Mouse (Mus musculus): ENCODE measurements at regions not wholly inside any gene's neighbourhood (a gene's known extent, or its start where the extent isn't known, plus 50 kb on each side); places are given as distances from the start of the nearest gene placed in this dataset.

DNA sequence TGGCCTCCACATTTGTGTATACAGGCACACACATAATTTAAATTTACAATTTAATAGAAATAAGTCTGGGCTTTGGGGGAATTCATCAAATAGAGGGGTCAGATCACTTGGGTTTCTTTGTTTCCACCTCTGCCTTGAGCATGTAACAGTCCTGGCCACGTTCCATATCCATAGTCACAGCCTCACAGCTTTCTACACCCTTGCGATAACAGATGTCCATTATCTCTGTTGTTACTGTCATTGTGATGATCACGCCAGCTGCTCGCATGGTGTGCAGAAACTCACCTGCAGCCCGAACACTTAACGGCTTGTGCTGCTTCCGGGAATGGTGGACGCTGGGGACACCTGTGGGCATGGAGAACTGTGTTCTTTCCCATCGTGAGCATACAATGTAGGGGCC lies 163.4 kb downstream of the Cdh26 start:
- no peak overlapping the region for H3K4me3 ChIP-seq (ENCODE audit: low read depth, low read length)
- no peak overlapping the region for H3K9ac ChIP-seq (replicated peaks; ENCODE audit: low read depth)
- no peak for DNase-seq (ENCODE audit: low spot score)
- H3K36me3 ChIP-seq (ENCODE audit: insufficient read depth, low read length) = no peaks in the 10 kb centered on the region
- H3K4me1 ChIP-seq (ENCODE audit: insufficient read depth, low read depth, low read length) = no peaks in the 10 kb centered on the region
- H3K27me3 ChIP-seq (replicated peaks; ENCODE audit: insufficient read depth, low read length) = 0 out of 2 replicates have a peak, but pooled peaks cover 5% of the 10 kb centered on the region
- TF ChIP-seq EP300 (IDR thresholded peaks at IDR 0.05) (no peak), CTCF (IDR thresholded peaks at IDR 0.05) (no peak)
- no peak overlapping the region for H3K27ac ChIP-seq (ENCODE audit: low read length)
- H3K9me3 ChIP-seq (ENCODE audit: low read length) = no peaks in the 10 kb centered on the region
- WGBS = 64% methylated on average over 9 of the region's 9 CpGs
- no peak for ATAC-seq
- no peak overlapping the region for H3K4me2 ChIP-seq (replicated peaks; ENCODE audit: low read depth, low read length)

DNA sequence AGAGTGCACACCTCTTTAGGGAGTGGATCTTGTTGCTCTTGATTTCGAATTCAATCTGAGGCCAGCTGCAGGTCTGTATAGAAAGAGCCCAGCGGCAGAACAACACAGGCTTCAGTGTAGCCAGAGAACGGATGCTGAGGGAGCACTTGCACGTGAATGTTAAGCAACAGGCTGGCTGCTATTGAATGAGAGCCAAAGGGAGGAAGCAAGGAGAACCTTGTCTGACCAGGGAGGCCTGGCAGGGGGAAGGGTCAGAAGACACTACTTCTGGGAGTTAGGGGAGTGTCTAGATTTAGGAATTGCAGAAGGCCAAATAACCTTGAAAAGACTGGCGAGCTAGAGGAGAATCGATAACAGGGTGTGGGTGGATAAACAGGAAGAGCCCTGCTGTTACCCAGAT lies 163.8 kb downstream of the Cdh26 start:
- TF ChIP-seq CTCF (IDR thresholded peaks at IDR 0.05) = no peak
- no peak for TF ChIP-seq EP300 (IDR thresholded peaks at IDR 0.05)
- 26% methylated on average over 6 of the region's 6 CpGs for WGBS
- Histone ChIP-seq H3K27ac (ENCODE audit: low read length) (no peak overlapping the region), H3K4me1 (ENCODE audit: insufficient read depth, low read depth, low read length) (no peaks in the 10 kb centered on the region), H3K4me3 (ENCODE audit: low read depth, low read length) (no peak overlapping the region), H3K9me3 (ENCODE audit: low read length) (no peaks in the 10 kb centered on the region), H3K9ac (replicated peaks; ENCODE audit: low read depth) (no peak overlapping the region), H3K27me3 (replicated peaks; ENCODE audit: insufficient read depth, low read length) (0 out of 2 replicates have a peak, but pooled peaks cover 5% of the 10 kb centered on the region), H3K4me2 (replicated peaks; ENCODE audit: low read depth, low read length) (no peak overlapping the region), H3K36me3 (ENCODE audit: insufficient read depth, low read length) (no peaks in the 10 kb centered on the region)
- DNase-seq (ENCODE audit: low spot score) = no peak
- no peak for ATAC-seq

DNA sequence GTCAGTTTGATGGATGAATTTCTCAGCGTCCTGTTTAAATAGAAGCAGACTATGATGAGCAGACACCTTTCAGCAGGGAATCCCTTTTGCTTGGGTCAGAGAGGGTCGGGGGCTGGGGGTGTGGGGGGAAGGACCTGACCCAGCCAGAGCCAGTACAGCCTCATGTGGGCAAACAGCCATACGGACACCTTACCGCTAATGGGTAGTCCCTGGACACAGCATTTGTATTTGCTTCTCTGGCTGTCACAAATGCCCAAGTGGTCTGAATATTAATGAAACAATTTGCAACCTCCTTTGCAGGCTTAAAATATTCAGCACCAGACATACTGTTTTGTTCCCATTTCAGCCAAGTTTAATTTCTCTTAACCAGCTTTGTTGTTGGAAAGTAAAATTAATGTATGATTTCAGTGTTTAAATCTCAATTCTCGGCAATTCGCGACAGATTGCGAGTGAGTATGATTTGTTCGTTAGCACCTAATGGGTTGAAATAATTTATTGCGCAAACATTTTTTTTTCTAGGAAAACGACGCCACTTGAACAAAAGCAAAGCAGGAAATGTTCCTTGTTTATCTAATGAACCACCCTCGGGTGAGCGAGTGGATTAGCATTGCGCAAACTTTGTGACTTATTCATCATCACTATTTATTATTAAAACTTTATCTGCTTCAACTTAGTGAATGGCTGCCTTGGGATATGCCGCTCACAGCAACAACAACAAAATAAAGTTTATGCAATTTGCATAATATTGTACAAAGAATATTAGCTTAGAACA lies 166.2 kb downstream of the Cdh26 start:
- Histone ChIP-seq H3K4me3 (ENCODE audit: low read depth, low read length) (no peak overlapping the region), H3K27me3 (replicated peaks; ENCODE audit: insufficient read depth, low read length) (0 out of 2 replicates have a peak, but pooled peaks cover 5% of the 10 kb centered on the region), H3K9me3 (ENCODE audit: low read length) (no peaks in the 10 kb centered on the region), H3K4me2 (replicated peaks; ENCODE audit: low read depth, low read length) (no peak overlapping the region), H3K9ac (replicated peaks; ENCODE audit: low read depth) (no peak overlapping the region), H3K4me1 (ENCODE audit: insufficient read depth, low read depth, low read length) (no peaks in the 10 kb centered on the region), H3K27ac (ENCODE audit: low read length) (no peak overlapping the region), H3K36me3 (ENCODE audit: insufficient read depth, low read length) (no peaks in the 10 kb centered on the region)
- ATAC-seq (no peak), DNase-seq (ENCODE audit: low spot score) (peak; percentile 32)
- WGBS = 34% methylated on average over 16 of the region's 16 CpGs
- TF ChIP-seq CTCF (IDR thresholded peaks at IDR 0.05) (no peak), EP300 (IDR thresholded peaks at IDR 0.05) (peak; percentile 10; the same call in 1 of the 2 replicates)

- TF ChIP-seq EP300 (IDR thresholded peaks at IDR 0.05) (no peak), CTCF (IDR thresholded peaks at IDR 0.05) (no peak)
- ATAC-seq = no peak
- no peak overlapping the region for H3K4me2 ChIP-seq (replicated peaks; ENCODE audit: low read depth, low read length)
- 33% methylated on average over 7 of the region's 7 CpGs for WGBS
- no peak overlapping the region for H3K4me3 ChIP-seq (ENCODE audit: low read depth, low read length)
- no peaks in the 10 kb centered on the region for H3K36me3 ChIP-seq (ENCODE audit: insufficient read depth, low read length)
- no peak for DNase-seq (ENCODE audit: low spot score)
- H3K27me3 ChIP-seq (replicated peaks; ENCODE audit: insufficient read depth, low read length) = 0 out of 2 replicates have a peak, but pooled peaks cover 5% of the 10 kb centered on the region
- H3K9ac ChIP-seq (replicated peaks; ENCODE audit: low read depth) = no peak overlapping the region
- H3K4me1 ChIP-seq (ENCODE audit: insufficient read depth, low read depth, low read length) = no peaks in the 10 kb centered on the region
- no peak overlapping the region for H3K27ac ChIP-seq (ENCODE audit: low read length)
- H3K9me3 ChIP-seq (ENCODE audit: low read length) = no peaks in the 10 kb centered on the region
These were observed 166.7 kb downstream of the Cdh26 start for GRCm38 (mm10) chr2:178597084-178597470.

GRCm38 (mm10) chr2:178598371-178598770 lies 168.0 kb downstream of the Cdh26 start:
- no peak overlapping the region for H3K27ac ChIP-seq (ENCODE audit: low read length)
- 0 out of 2 replicates have a peak, but pooled peaks cover 5% of the 10 kb centered on the region for H3K27me3 ChIP-seq (replicated peaks; ENCODE audit: insufficient read depth, low read length)
- ATAC-seq = no peak

GRCm38 (mm10) chr2:178598836-178599235 lies 168.5 kb downstream of the Cdh26 start:
- 92% methylated on average over 3 of the region's 3 CpGs for WGBS
- DNase-seq (ENCODE audit: low spot score) = no peak
- TF ChIP-seq CTCF (IDR thresholded peaks at IDR 0.05) = no peak
- TF ChIP-seq EP300 (IDR thresholded peaks at IDR 0.05) = no peak
- no peaks in the 10 kb centered on the region for H3K9me3 ChIP-seq (ENCODE audit: low read length)
- H3K4me2 ChIP-seq (replicated peaks; ENCODE audit: low read depth, low read length) = no peak overlapping the region
- ATAC-seq = no peak
- H3K4me1 ChIP-seq (ENCODE audit: insufficient read depth, low read depth, low read length) = no peaks in the 10 kb centered on the region
- no peaks in the 10 kb centered on the region for H3K36me3 ChIP-seq (ENCODE audit: insufficient read depth, low read length)
- no peak overlapping the region for H3K9ac ChIP-seq (replicated peaks; ENCODE audit: low read depth)
- H3K27ac ChIP-seq (ENCODE audit: low read length) = no peak overlapping the region
- 0 out of 2 replicates have a peak, but pooled peaks cover 5% of the 10 kb centered on the region for H3K27me3 ChIP-seq (replicated peaks; ENCODE audit: insufficient read depth, low read length)
- no peak overlapping the region for H3K4me3 ChIP-seq (ENCODE audit: low read depth, low read length)

More at GRCm38 (mm10) chr2:178598371-178598770, 168.0 kb downstream of the Cdh26 start:
- Histone ChIP-seq H3K36me3 (ENCODE audit: insufficient read depth, low read length) (no peaks in the 10 kb centered on the region), H3K4me1 (ENCODE audit: insufficient read depth, low read depth, low read length) (no peaks in the 10 kb centered on the region), H3K4me2 (replicated peaks; ENCODE audit: low read depth, low read length) (no peak overlapping the region), H3K9ac (replicated peaks; ENCODE audit: low read depth) (no peak overlapping the region), H3K9me3 (ENCODE audit: low read length) (no peaks in the 10 kb centered on the region), H3K4me3 (ENCODE audit: low read depth, low read length) (no peak overlapping the region)
- 82% methylated on average over 5 of the region's 5 CpGs for WGBS
- TF ChIP-seq EP300 (IDR thresholded peaks at IDR 0.05) = no peak
- no peak for DNase-seq (ENCODE audit: low spot score)
